Mouse (Mus musculus) ES-Bruce4 (cell line): ENCODE measurements around the gene Pla1a. TPM values are rescaled to one million over a fixed set of nuclear protein-coding genes. Genes with fewer than 3 reads are reported as not detected.

ENCODE experiments used
- H3K27ac ChIP-seq: 2 replicates; pipeline ENCODE4 v1.5.1; 2012; ENCODE audit warnings: low read length, inconsistent platforms; ENCODE audit not compliant: insufficient read depth
- H3K27me3 ChIP-seq: 2 replicates; pipeline ENCODE4 v1.6.1; 2012; ENCODE audit warnings: mild to moderate bottlenecking, low read length, inconsistent platforms; ENCODE audit not compliant: control insufficient read depth, poor library complexity, insufficient read depth, severe bottlenecking
- H3K36me3 ChIP-seq: 2 replicates; pipeline ENCODE4 v1.6.1; 2012; ENCODE audit warnings: inconsistent platforms, mild to moderate bottlenecking, low read length, moderate library complexity; ENCODE audit not compliant: control insufficient read depth, poor library complexity, insufficient read depth, severe bottlenecking
- H3K4me1 ChIP-seq: one replicate; pipeline ENCODE4 v1.8.1; 2011; ENCODE audit warnings: low read length; ENCODE audit not compliant: control insufficient read depth, insufficient read depth
- H3K4me3 ChIP-seq: 2 replicates; pipeline ENCODE4 v1.5.1; 2011; ENCODE audit warnings: low read depth, mild to moderate bottlenecking, low read length
- H3K9ac ChIP-seq: 2 replicates; pipeline ENCODE4 v1.6.1; 2012; ENCODE audit warnings: low read depth, mild to moderate bottlenecking, inconsistent platforms; ENCODE audit not compliant: poor library complexity, severe bottlenecking
- H3K9me3 ChIP-seq: replicated peaks from 2 replicates; pipeline ENCODE4 v1.6.1; 2012; ENCODE audit warnings: mild to moderate bottlenecking, low read length, inconsistent platforms; ENCODE audit not compliant: control insufficient read depth, poor library complexity, insufficient read depth, severe bottlenecking
- CTCF ChIP-seq: IDR thresholded peaks from one replicate; pipeline ENCODE4 v1.8.1; 2011; ENCODE audit warnings: low read depth, low read length
- EP300 ChIP-seq: IDR thresholded peaks from 2 replicates; pipeline ENCODE4 v1.6.1; 2011; ENCODE audit warnings: low read depth, low read length; ENCODE audit not compliant: insufficient read depth
- POLR2A ChIP-seq: IDR thresholded peaks from one replicate; pipeline ENCODE4 v1.8.1; 2011; ENCODE audit warnings: low read length; ENCODE audit not compliant: insufficient read depth
- polyA plus RNA-seq: library from polyadenylated mRNA; stranded (reverse); fragments of >200 nt; gene quantifications from 2 replicates; pipeline ENCODE4 v1.2.4, GENCODE M21; 2011; ENCODE audit warnings: low read depth; ENCODE audit not compliant: missing spikeins, insufficient read depth, insufficient read length

Gene Pla1a
- polyA plus RNA-seq, 1 experiment: 1.9 TPM

- TF ChIP-seq CTCF: no peak
- TF ChIP-seq POLR2A: no peak
- no peak for TF ChIP-seq EP300
- Histone ChIP-seq H3K27me3 (no peaks in the 10 kb centered on the region), H3K9ac (no peak overlapping the region), H3K4me1 (no peaks in the 10 kb centered on the region), H3K9me3 (no peaks in the 10 kb centered on the region), H3K36me3 (no peaks in the 10 kb centered on the region), H3K27ac (no peak overlapping the region), H3K4me3 (no peak overlapping the region)
Measured at GRCm38 (mm10) chr16:38385184-38385634, 47.7 kb downstream of the Pla1a start.

DNA sequence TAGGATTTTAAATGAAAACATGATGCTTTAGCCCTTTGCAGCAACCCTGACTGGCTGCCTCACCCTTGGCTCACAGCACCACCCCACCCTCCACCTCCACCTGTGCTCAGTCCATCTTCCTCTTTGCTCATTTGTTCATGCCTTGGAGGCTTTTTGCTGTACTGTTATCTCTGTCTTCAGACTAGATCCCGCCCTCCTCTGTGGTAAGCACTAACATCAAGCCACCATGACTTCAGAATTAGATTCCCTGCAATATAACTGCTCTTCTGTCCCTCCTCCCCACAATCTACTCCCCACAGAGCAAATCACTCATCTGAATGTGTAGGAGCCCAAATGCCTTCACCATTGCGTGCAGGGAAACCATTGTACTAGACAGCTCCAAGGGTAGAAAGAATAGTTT is 49.3 kb downstream of the Pla1a start:
- TF ChIP-seq POLR2A (no peak), CTCF (no peak)
- no peaks in the 10 kb centered on the region for H3K9me3 ChIP-seq
- no peak overlapping the region for H3K9ac ChIP-seq
- no peaks in the 10 kb centered on the region for H3K36me3 ChIP-seq
- no peak overlapping the region for H3K4me3 ChIP-seq
- H3K4me1 ChIP-seq: no peaks in the 10 kb centered on the region
- H3K27me3 ChIP-seq: no peaks in the 10 kb centered on the region
- H3K27ac ChIP-seq: no peak overlapping the region

DNA sequence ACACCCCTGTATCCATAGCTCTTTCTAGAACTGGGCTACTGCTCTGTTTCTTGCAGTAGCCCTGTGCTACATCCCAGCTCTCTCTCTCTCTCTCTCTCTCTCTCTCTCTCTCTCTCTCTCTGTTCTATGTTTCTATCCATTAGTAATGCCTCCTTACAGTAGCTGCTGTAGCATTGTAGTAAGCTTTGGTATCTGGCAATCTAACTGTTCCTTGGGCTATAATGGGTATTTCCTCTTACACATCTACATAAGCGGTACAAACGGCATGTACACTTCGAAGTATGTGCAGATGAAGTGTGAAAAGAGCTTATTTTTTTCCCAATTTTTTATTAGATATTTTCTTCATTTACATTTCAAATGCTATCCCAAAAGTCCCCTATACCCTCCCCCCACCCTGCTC is 53.0 kb downstream of the Pla1a start:
- Histone ChIP-seq H3K4me3 (no peak overlapping the region), H3K9ac (no peak overlapping the region), H3K9me3 (no peaks in the 10 kb centered on the region), H3K36me3 (no peaks in the 10 kb centered on the region), H3K27me3 (no peaks in the 10 kb centered on the region), H3K4me1 (no peaks in the 10 kb centered on the region), H3K27ac (no peak overlapping the region)
- no peak for TF ChIP-seq POLR2A
- no peak for TF ChIP-seq EP300
- no peak for TF ChIP-seq CTCF

- H3K4me1 ChIP-seq: no peaks in the 10 kb centered on the region
- no peak overlapping the region for H3K27ac ChIP-seq
- H3K27me3 ChIP-seq: no peaks in the 10 kb centered on the region
- H3K36me3 ChIP-seq: no peaks in the 10 kb centered on the region
- no peaks in the 10 kb centered on the region for H3K9me3 ChIP-seq
- no peak for TF ChIP-seq CTCF
- no peak overlapping the region for H3K4me3 ChIP-seq
- no peak overlapping the region for H3K9ac ChIP-seq
Measured at GRCm38 (mm10) chr16:38379493-38379892, 53.5 kb downstream of the Pla1a start.

DNA sequence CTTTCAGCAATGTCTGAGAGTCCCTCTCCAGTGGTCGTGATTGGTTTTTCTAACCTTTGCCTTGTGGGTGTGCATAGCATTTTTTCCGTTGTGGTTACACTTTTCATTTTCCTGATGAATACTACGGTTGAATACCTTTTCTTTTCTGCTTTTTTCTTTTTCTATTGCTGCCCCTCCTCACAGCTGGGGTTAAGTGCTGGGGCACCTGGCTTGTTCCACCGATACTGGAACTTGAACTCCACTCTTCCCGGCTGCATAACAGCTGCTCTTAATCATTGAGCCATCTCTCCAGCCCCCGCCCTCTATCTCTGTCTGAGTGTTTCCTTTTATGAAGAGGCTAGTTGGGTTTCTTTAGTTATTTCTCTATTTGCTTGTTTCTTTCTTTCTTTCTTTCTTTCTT is 53.9 kb downstream of the Pla1a start:
- H3K9me3 ChIP-seq: no peaks in the 10 kb centered on the region
- H3K4me3 ChIP-seq: no peak overlapping the region
- no peak overlapping the region for H3K9ac ChIP-seq
- no peak for TF ChIP-seq POLR2A
- no peak for TF ChIP-seq EP300
- TF ChIP-seq CTCF: no peak
- no peaks in the 10 kb centered on the region for H3K4me1 ChIP-seq
- H3K27ac ChIP-seq: no peak overlapping the region
- no peaks in the 10 kb centered on the region for H3K36me3 ChIP-seq
- no peaks in the 10 kb centered on the region for H3K27me3 ChIP-seq

GRCm38 (mm10) chr16:38378591-38378990 is 54.4 kb downstream of the Pla1a start:
- no peak overlapping the region for H3K9ac ChIP-seq
- H3K27me3 ChIP-seq: no peaks in the 10 kb centered on the region
- H3K27ac ChIP-seq: no peak overlapping the region
- no peak for TF ChIP-seq CTCF
- no peak for TF ChIP-seq EP300
- no peak for TF ChIP-seq POLR2A
- H3K36me3 ChIP-seq: no peaks in the 10 kb centered on the region
- no peak overlapping the region for H3K4me3 ChIP-seq
- H3K9me3 ChIP-seq: no peaks in the 10 kb centered on the region
- no peaks in the 10 kb centered on the region for H3K4me1 ChIP-seq

DNA sequence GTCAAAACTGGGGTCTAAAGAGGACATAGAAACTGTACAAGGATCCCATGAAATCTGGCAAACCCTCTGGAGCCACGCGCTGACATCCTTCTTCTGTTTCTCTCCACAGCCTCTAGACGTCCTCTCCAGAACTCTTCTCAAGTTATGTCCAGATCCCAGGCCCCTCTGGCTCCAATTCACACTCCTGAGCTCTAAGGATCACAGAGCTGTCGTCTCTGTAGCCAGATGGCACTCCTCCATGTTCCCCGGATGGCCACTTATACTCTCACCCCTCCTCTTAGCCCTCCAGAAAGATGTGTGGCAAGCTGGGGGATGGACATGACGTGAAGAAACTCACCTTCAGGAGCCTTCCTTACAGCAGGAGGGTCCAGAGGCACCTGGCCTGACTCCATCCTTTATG is 55.4 kb downstream of the Pla1a start:
- Histone ChIP-seq H3K4me3 (no peak overlapping the region), H3K9me3 (no peaks in the 10 kb centered on the region), H3K4me1 (no peaks in the 10 kb centered on the region), H3K27ac (no peak overlapping the region), H3K9ac (no peak overlapping the region), H3K36me3 (no peaks in the 10 kb centered on the region), H3K27me3 (no peaks in the 10 kb centered on the region)
- no peak for TF ChIP-seq CTCF
- no peak for TF ChIP-seq EP300
- no peak for TF ChIP-seq POLR2A
